Mouse (Mus musculus) ES-E14 (cell line): ENCODE measurements at regions not wholly inside any gene's neighbourhood (a gene's known extent, or its start where the extent isn't known, plus 50 kb on each side); places are given as distances from the start of the nearest gene placed in this dataset.

ENCODE experiments used
- CHD2 ChIP-seq: IDR thresholded peaks from 2 replicates; pipeline ENCODE4 v1.6.1; 2014; ENCODE audit warnings: mild to moderate bottlenecking, low read depth, low read length, inconsistent platforms
- HCFC1 ChIP-seq: IDR thresholded peaks from 2 replicates; pipeline ENCODE4 v1.6.1; 2012; ENCODE audit warnings: low read length, inconsistent platforms, borderline replicate concordance; ENCODE audit not compliant: insufficient read depth
- ZC3H11A ChIP-seq: IDR thresholded peaks from 2 replicates; pipeline ENCODE4 v1.6.1; 2012; ENCODE audit warnings: low read depth, mild to moderate bottlenecking, inconsistent platforms, low read length, borderline replicate concordance
- ZNF384 ChIP-seq: IDR thresholded peaks from 2 replicates; pipeline ENCODE4 v1.6.1; 2012; ENCODE audit warnings: low read depth, low read length, inconsistent platforms

DNA sequence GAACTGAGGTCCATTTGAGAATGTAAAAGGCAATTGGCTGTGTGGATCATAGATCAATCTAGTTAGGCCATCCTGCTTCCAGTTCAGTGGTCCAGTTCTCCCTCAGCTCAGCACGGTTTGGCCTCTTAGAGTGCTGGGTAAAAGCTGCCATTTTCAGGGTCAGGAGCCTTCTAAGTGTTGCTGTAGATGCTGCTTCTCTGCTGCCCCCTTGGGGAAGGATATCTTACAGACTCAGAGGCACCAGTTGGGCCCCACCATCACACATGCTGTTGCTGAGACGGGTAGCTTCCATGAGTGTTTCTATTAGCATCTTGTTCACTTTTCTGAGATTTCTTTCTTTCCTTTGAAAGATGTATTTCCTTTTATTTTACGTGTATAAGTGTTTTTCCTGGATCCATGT, 132.1 kb upstream of the Podxl start:
- TF ChIP-seq ZNF384 (no peak), HCFC1 (no peak), ZC3H11A (no peak), CHD2 (no peak)
